Mouse (Mus musculus) spleen, adult 2 months (tissue): ENCODE results near the gene Oxld1.

Experiments
- CTCF ChIP-seq: fragments of 200-500 bp; IDR thresholded peaks from 2 replicates; pipeline ENCODE4 v1.5.1; 2011; ENCODE audit warnings: mild to moderate bottlenecking, inconsistent platforms; ENCODE audit not compliant: insufficient read depth, insufficient read length, insufficient replicate concordance; ENCODE audit errors: extremely low read depth
- POLR2A ChIP-seq: fragments of 200-500 bp; IDR thresholded peaks from 2 replicates; pipeline ENCODE4 v1.6.1; 2011; ENCODE audit warnings: low read depth, low read length, inconsistent platforms

GRCm38 (mm10) chr11:120492024-120492877 is 34.4 kb upstream of the Oxld1 start:
- no peak for TF ChIP-seq POLR2A
- TF ChIP-seq CTCF, result no peak
